Mouse (Mus musculus) kidney, embryonic 14.5 days (tissue): ENCODE measurements around the gene Fitm1. TPM values are rescaled to one million over a fixed set of nuclear protein-coding genes. Genes with fewer than 3 reads are reported as not detected.

Experiments
- ATAC-seq: fragments of 200-750 bp; cut with Nextera tagmentation; 2 replicates; pipeline ENCODE4 v1.8.0; 2017; ENCODE audit warnings: moderate number of reproducible peaks, mild to moderate bottlenecking, moderate TSS enrichment, moderate library complexity; ENCODE audit not compliant: low FRiP score, low TSS enrichment
- H3K27ac ChIP-seq: fragments of 300-500 bp; sonication (generic); 2 replicates; pipeline ENCODE4 v1.5.1; 2014; ENCODE audit warnings: low read depth, mild to moderate bottlenecking, low read length, moderate library complexity, mixed read lengths
- H3K27me3 ChIP-seq: fragments of 300-500 bp; sonication (generic); 2 replicates; pipeline ENCODE4 v1.6.1; 2014; ENCODE audit warnings: mild to moderate bottlenecking, low read length; ENCODE audit not compliant: control insufficient read depth, insufficient read depth
- H3K36me3 ChIP-seq: fragments of 300-500 bp; sonication (generic); 2 replicates; pipeline ENCODE4 v1.6.1; 2014; ENCODE audit warnings: low read length, mixed read lengths; ENCODE audit not compliant: control insufficient read depth, insufficient read depth
- H3K4me1 ChIP-seq: fragments of 300-500 bp; sonication (generic); 2 replicates; pipeline ENCODE4 v1.6.1; 2014; ENCODE audit warnings: low read length, mixed read lengths; ENCODE audit not compliant: control insufficient read depth, insufficient read depth
- H3K4me2 ChIP-seq: fragments of 300-500 bp; sonication (generic); replicated peaks from 2 replicates; pipeline ENCODE4 v1.6.1; 2014; ENCODE audit warnings: low read depth, mild to moderate bottlenecking, low read length
- H3K4me3 ChIP-seq: fragments of 300-500 bp; sonication (generic); 2 replicates; pipeline ENCODE4 v1.5.1; 2014; ENCODE audit warnings: mild to moderate bottlenecking, low read length
- H3K9ac ChIP-seq: fragments of 300-500 bp; sonication (generic); 2 replicates; pipeline ENCODE4 v1.6.1; 2014; ENCODE audit warnings: low read depth, mild to moderate bottlenecking, low read length, moderate library complexity
- H3K9me3 ChIP-seq: fragments of 300-500 bp; sonication (generic); 2 replicates; pipeline ENCODE4 v1.6.1; 2016; ENCODE audit warnings: low read length; ENCODE audit not compliant: control insufficient read depth
- WGBS: fragments of 180-500 bp; shearing (Covaris S2); extraction: QIAGEN DNeasy Blood & Tissue Kit; methylation state at CpG from one replicate; pipeline ENCODE4 v1.1.7; 2014; 5-methylcytosine and 5-hydroxymethylcytosine counted together
- polyA plus RNA-seq: library from polyadenylated mRNA; unstranded; fragments of >200 nt; fragmentation: Nextera tagmentation; extraction: Ambion mirVana; gene quantifications from 2 replicates; pipeline ENCODE4 v1.2.1, GENCODE M21; 2014

Fitm1 gene
- polyA plus RNA-seq, 1 experiment from 2014 or later, result 1.0 TPM

DNA sequence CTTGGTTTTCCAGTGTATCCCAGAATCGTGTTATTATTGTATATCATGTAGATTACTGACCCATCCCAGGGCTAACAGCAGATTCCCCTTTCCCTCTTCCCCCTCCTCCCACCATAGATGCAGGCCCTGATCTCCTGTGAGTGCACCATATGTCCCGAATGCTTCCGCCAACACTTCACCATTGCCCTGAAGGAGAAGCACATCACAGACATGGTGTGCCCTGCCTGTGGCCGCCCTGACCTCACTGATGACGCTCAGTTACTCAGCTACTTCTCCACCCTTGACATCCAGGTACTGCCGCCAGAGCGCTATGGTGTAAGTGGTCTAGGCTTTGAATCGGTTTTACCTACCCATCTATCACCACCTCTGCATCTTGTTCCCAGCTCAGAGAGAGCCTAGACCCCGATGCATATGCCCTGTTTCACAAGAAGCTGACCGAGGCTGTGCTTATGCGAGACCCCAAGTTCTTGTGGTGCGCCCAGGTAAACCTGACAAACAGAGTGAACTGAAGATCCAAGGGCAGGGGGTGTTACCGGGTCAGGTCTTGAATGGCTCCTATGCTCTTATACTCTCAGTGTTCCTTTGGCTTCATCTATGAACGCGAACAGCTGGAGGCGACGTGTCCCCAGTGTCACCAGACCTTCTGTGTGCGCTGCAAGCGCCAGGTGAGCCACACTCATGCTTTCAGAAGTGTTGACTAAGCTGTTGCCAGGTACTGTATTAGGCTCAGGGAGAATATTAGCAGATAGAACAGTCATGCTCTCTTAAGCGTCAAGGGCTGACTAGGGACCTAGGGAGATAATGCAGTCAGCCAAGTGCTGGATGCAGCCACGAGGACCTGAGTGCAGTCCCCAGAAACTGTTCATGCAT is 23.3 kb downstream of the Fitm1 start:
- Histone ChIP-seq H3K4me3 (no peak overlapping the region), H3K27me3 (no peaks in the 10 kb centered on the region), H3K9ac (no peak overlapping the region), H3K9me3 (no peaks in the 10 kb centered on the region), H3K4me1 (no peaks in the 10 kb centered on the region), H3K27ac (no peak overlapping the region), H3K36me3 (peaks cover 79% of the 10 kb centered on the region), H3K4me2 (no peak overlapping the region)
- WGBS, result 88% methylated on average over 21 of the region's 21 CpGs
- no peak for ATAC-seq

DNA sequence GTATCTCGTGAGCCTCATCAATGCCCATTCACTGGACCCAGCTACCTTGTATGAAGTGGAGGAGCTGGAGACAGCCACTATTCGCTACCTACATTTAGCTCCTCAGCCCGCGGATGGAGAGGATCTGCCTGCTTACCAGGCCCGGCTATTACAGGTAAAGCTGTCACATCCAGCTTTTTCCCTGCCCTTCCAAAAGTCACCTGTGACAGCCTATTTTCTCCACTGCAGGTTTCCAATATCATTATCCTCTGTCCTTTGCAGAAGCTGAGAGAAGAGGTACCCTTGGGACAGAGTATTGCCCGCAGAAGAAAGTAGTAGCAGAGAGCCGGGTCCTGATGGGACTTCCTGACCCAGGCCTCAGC is 27.8 kb downstream of the Fitm1 start, which contains the start of gene Irf9:
Gene Irf9 (plus strand): TSS at position 301 of the 362 bp plus-strand sequence.
- peak within 1 kb of the TSS; percentile 52; the same call in 1 of the 2 replicates for H3K9ac ChIP-seq
- H3K27ac ChIP-seq, result peak within 1 kb of the TSS; percentile 70
- ATAC-seq, result no peak
- 74% methylated on average over 7 of the region's 7 CpGs for WGBS
- H3K27me3 ChIP-seq, result no peaks in the 10 kb centered on the region
- peak within 1 kb of the TSS; percentile 41 for H3K4me2 ChIP-seq
- H3K4me1 ChIP-seq, result peaks cover 5% of the 10 kb centered on the region; the same call in 1 of the 2 replicates
- peak within 1 kb of the TSS; percentile 33 for H3K4me3 ChIP-seq
- peaks cover 65% of the 10 kb centered on the region for H3K36me3 ChIP-seq
- no peaks in the 10 kb centered on the region for H3K9me3 ChIP-seq

DNA sequence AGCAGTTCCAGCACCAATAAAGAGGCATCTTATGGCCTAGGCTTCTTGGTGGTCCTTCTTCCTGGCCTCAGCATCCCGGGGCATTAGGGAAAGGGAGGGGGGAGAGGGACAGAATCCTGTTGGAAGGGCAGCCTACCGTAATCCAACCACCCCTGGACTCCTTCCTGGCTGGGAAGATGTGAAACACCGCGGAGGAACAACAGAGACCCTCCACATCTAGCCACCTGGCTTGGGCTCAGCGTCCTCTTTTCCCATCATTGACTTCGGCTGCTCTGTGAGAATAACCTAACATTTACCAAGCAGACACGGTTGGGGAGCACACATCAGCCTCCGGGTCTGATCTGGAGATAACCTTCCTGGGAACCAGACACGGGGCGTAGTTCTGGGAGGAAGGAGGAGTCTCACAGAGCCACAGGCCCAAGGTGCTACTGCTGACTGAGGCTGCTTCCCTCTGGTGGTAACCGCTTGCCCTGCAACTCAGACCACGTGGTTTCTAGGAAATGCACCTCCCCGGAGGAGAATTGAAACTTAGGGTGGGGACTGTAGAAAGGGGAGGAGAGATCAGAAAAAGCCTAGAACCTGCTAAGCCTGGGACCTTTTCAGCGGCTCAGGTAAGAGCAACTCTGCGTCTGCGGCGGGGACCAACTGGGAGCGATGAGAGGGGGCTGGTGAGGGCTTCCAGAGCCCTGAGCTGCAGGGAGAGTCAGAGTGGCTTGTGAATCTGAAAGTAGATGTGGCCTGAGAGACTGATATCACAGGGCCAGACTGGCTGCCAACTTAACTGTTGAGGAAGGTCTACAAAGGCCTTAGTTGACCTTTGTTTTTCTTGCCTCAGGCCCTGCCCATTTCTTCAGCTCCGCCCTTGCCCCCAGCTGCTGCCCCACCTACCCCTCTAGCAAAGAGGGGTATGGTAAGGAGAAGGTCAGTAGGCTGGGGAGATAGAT is 28.5 kb downstream of the Fitm1 start:
- peaks cover 5% of the 10 kb centered on the region; the same call in 1 of the 2 replicates for H3K4me1 ChIP-seq
- H3K4me3 ChIP-seq, result peak overlapping the region; percentile 33
- H3K4me2 ChIP-seq, result peak overlapping the region; percentile 41
- peak overlapping the region; percentile 52; the same call in 1 of the 2 replicates for H3K9ac ChIP-seq
- H3K9me3 ChIP-seq, result no peaks in the 10 kb centered on the region
- 13% methylated on average over 19 of the region's 19 CpGs for WGBS
- ATAC-seq, result peak; percentile 91
- H3K27me3 ChIP-seq, result no peaks in the 10 kb centered on the region
- peaks cover 65% of the 10 kb centered on the region for H3K36me3 ChIP-seq
- H3K27ac ChIP-seq, result peak overlapping the region; percentile 70

DNA sequence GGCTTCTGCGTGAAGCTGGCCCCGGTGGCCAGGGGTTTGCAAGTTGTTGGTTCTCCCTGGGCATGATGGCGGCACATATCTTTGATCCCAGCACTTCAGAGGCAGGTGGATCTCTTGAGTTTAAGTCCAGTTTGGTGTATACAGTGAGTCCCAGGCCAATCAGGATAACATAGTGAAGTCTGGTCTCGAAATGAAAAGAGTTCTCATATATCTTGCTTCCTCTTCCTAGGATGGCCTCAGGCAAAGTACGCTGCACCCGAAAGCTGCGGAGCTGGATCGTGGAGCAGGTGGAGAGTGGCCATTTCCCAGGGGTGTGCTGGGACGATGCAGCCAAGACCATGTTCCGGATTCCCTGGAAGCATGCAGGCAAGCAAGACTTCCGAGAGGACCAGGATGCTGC is 29.4 kb downstream of the Fitm1 start:
- no peaks in the 10 kb centered on the region for H3K9me3 ChIP-seq
- no peak overlapping the region for H3K27ac ChIP-seq
- H3K36me3 ChIP-seq, result peaks cover 67% of the 10 kb centered on the region
- no peak overlapping the region for H3K9ac ChIP-seq
- no peaks in the 10 kb centered on the region for H3K27me3 ChIP-seq
- no peak for ATAC-seq
- peaks cover 5% of the 10 kb centered on the region; the same call in 1 of the 2 replicates for H3K4me1 ChIP-seq
- H3K4me3 ChIP-seq, result no peak overlapping the region
- no peak overlapping the region for H3K4me2 ChIP-seq
- 83% methylated on average over 11 of the region's 11 CpGs for WGBS

DNA sequence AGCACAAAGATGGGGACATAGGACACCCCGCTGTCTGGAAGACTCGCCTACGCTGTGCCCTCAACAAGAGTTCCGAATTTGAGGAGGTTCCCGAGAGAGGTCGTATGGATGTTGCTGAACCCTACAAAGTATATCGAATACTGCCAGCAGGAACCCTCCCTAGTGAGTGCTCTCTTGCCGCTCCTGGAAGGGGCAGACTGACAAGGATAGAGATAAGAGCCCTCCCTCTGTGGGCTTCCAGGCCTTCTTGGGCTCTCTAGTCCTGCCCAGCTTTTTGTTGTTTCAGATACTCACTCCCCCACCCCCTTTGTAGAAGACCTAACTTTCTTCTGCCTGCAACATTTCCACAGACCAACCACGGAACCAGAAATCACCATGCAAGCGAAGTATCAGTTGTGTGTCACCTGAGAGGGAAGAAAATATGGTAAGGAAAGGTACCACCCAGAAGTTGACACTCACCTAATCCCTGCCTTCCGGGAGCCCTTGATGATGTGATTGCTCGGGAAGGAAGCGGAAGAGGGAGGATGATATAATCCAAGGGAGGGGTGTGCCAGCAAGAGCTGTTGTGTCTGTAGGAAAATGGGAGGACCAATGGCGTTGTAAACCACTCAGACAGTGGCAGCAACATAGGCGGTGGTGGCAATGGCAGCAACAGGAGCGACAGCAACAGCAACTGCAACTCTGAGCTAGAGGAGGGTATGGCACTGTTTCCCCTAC is 30.5 kb downstream of the Fitm1 start:
- Histone ChIP-seq H3K9me3 (no peaks in the 10 kb centered on the region), H3K36me3 (peaks cover 58% of the 10 kb centered on the region)
- 92% methylated on average over 16 of the region's 16 CpGs for WGBS

DNA sequence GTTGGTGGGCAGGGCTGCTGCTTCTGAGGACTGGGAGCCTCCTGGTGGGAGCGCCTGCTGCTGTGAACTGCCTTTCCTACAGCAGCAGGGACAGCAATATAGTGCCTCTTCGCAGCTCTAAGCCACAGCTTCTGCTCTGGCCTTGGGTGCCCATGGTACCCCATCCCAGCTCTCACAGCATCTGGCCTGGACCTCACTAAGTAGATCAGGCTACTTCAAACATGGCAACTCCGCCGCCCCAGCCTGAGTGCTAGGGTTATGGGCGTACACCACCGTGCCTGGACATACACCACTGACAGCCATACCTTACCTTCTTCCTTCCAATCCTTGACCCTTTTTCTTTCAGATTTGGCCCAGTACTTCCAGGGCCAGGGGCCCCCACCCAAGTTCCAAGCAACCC is 32.9 kb downstream of the Fitm1 start:
- H3K4me2 ChIP-seq, result no peak overlapping the region
- WGBS, result 94% methylated on average over 6 of the region's 6 CpGs
- ATAC-seq, result no peak
- no peak overlapping the region; the same call in 1 of the 2 replicates for H3K9ac ChIP-seq
- peaks cover 41% of the 10 kb centered on the region for H3K36me3 ChIP-seq
- H3K27me3 ChIP-seq, result no peaks in the 10 kb centered on the region
- no peaks in the 10 kb centered on the region for H3K9me3 ChIP-seq
- no peak overlapping the region for H3K27ac ChIP-seq
- H3K4me3 ChIP-seq, result no peak overlapping the region
- peaks cover 5% of the 10 kb centered on the region; the same call in 1 of the 2 replicates for H3K4me1 ChIP-seq

More for the DNA sequence above, 30.5 kb downstream of the Fitm1 start:
- Histone ChIP-seq H3K4me1 (peaks cover 5% of the 10 kb centered on the region; the same call in 1 of the 2 replicates), H3K9ac (no peak overlapping the region), H3K27ac (no peak overlapping the region), H3K27me3 (no peaks in the 10 kb centered on the region), H3K4me3 (no peak overlapping the region), H3K4me2 (no peak overlapping the region)
- ATAC-seq, result no peak

DNA sequence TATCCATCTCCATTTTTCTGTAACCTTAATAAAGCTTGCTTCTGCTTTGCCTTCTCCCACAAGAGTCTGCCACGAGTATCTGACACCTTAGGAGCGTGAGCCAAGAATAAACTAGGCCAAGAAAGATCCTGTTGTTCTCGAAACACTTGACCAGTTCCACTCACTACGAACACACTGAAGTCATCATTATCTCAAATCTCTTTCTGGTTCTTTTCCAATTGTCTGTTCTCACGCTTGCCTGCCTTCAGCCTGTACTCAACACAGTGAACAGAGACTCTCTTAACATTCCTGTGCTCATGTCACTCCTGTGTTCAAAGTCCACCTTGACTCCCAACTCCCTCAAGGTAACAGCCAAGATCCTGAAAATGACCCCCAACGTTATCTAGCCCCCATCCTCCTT is 37.9 kb downstream of the Fitm1 start:
- H3K4me1 ChIP-seq, result no peaks in the 10 kb centered on the region
- no peak overlapping the region for H3K27ac ChIP-seq
- 67% methylated on average over 6 of the region's 6 CpGs for WGBS
- H3K9me3 ChIP-seq, result no peaks in the 10 kb centered on the region
- ATAC-seq, result no peak
- no peaks in the 10 kb centered on the region for H3K27me3 ChIP-seq
- H3K9ac ChIP-seq, result no peak overlapping the region
- no peak overlapping the region for H3K4me3 ChIP-seq
- H3K4me2 ChIP-seq, result no peak overlapping the region
- H3K36me3 ChIP-seq, result peaks cover 15% of the 10 kb centered on the region

DNA sequence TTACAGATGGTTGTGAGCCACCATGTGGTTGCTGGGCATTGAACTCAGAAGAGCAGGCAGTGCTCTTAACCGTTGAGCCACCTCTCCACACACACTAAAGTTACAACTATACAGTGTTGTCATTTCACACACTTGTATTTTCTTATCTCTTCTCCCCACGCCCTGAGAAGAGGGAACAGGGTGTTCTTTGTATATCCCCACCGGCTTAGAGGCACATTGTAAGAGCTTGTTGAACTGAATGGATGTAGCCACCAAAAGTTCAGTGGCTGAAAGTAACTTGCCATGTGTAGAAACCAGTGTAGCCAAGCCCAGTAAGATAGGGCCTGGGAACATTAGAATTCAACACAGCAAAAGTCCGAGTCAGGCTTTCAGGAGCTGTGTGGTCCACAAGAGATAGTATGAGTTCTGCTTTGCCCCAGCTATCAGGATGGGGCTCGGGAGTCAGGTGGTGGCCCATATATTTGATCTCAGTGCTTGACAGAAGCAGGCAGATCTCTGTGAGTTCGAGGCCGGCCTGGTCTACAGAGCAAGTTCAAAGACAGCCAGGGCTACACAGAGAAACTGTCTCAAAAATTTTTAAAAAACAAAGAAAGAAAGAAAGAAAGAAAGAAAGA is 39.3 kb downstream of the Fitm1 start:
- Histone ChIP-seq H3K9ac (no peak overlapping the region), H3K27ac (no peak overlapping the region), H3K4me2 (no peak overlapping the region), H3K4me1 (no peaks in the 10 kb centered on the region), H3K36me3 (peaks cover 2% of the 10 kb centered on the region), H3K9me3 (no peaks in the 10 kb centered on the region), H3K27me3 (no peaks in the 10 kb centered on the region), H3K4me3 (no peak overlapping the region)
- no peak for ATAC-seq
- WGBS, result 77% methylated on average over 7 of the region's 7 CpGs
